Mouse (Mus musculus): Measurements from ENCODE around the gene Camk2g.
A peak's percentile ranks its signal among the peaks of the same experiment; 100 is the strongest.

DNA sequence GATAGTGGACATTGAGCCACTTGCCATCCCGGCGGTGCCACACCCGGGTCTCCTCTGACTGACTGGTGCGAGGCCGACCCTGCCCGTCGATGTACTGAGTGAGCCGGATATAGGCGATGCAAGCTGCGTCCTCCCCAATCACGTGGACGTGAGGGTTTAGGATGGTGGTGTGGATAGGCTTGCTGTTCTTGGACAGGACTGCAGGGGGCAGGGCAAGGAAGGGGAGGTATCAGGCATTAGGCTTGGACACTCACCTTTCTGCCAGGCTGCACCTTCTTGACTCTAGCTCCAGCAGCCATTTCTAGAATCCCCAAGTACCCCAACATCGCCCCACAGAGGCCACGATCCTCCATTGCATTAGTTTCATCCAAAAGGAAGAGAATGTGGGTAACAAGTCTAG lies 56.6 kb downstream of the Camk2g start:
- TF ChIP-seq CTCF (IDR thresholded peaks at IDR 0.05; ENCODE audit: borderline replicate concordance, insufficient read depth, low read depth, low read length) (peak; percentile 66), POLR2A (IDR thresholded peaks at IDR 0.05; ENCODE audit: borderline replicate concordance, insufficient read depth, low read length) (no peak)
